Mouse (Mus musculus) brain, embryonic 14.5 days (tissue): Measurements from ENCODE around the gene Ift74.

ENCODE experiments used
- CTCF ChIP-seq: fragments of 200-500 bp; IDR thresholded peaks from 2 replicates; pipeline ENCODE4 v1.5.1; 2012; ENCODE audit warnings: inconsistent platforms, mild to moderate bottlenecking, moderate library complexity, borderline replicate concordance; ENCODE audit not compliant: insufficient read depth, insufficient read length; ENCODE audit errors: extremely low read depth
- POLR2A ChIP-seq: fragments of 200-500 bp; IDR thresholded peaks from 2 replicates; pipeline ENCODE4 v1.6.1; 2012; ENCODE audit warnings: mild to moderate bottlenecking, inconsistent platforms, borderline replicate concordance; ENCODE audit not compliant: poor library complexity, insufficient read depth, insufficient read length, severe bottlenecking; ENCODE audit errors: extremely low read depth

GRCm38 (mm10) chr4:94614627-94615006 lies 326 bp downstream of the Ift74 start:
- TF ChIP-seq POLR2A: no peak
- TF ChIP-seq CTCF: no peak
